Mouse (Mus musculus): ENCODE measurements around the gene Nek10. TPM values are rescaled to one million over a fixed set of nuclear protein-coding genes. Genes with fewer than 3 reads are reported as not detected.
"Not testable (repeated sequence)": the region's sequence is repeated elsewhere in the genome, so short reads cannot be mapped to it uniquely, and the experiment has no call there.

The Nek10 gene
- polyA plus RNA-seq, 1 experiment, result not detected

GRCm38 (mm10) chr14:14974156-14974555, 170.9 kb downstream of the Nek10 start:
- TF ChIP-seq CTCF (IDR thresholded peaks at IDR 0.05; ENCODE audit: control insufficient read depth, insufficient read depth, low read length), result no peak
- TF ChIP-seq POLR2A (IDR thresholded peaks at IDR 0.05; ENCODE audit: borderline replicate concordance, control insufficient read depth, low read depth, low read length), result no peak
- no peak overlapping the region for H3K27ac ChIP-seq (ENCODE audit: control insufficient read depth, insufficient read depth, low read depth, low read length, poor library complexity)
- H3K4me3 ChIP-seq (replicated peaks; ENCODE audit: control insufficient read depth, low read depth, low read length), result no peak overlapping the region
- H3K4me1 ChIP-seq (ENCODE audit: control insufficient read depth, insufficient read depth, low read length), result peaks cover 3% of the 10 kb centered on the region; the same call in 1 of the 2 replicates
- 48% methylated on average over 1 of the region's 1 CpGs for WGBS

GRCm38 (mm10) chr14:14984106-14984505, 180.9 kb downstream of the Nek10 start:
- WGBS, result 56% methylated on average over 1 of the region's 1 CpGs
- H3K4me1 ChIP-seq (ENCODE audit: control insufficient read depth, insufficient read depth, low read length); H3K4me3 ChIP-seq (replicated peaks; ENCODE audit: control insufficient read depth, low read depth, low read length); H3K27ac ChIP-seq (ENCODE audit: control insufficient read depth, insufficient read depth, low read depth, low read length, poor library complexity): not testable (repeated sequence)

- WGBS, result 35% methylated on average over 11 of the region's 11 CpGs
- H3K4me1 ChIP-seq (ENCODE audit: control insufficient read depth, insufficient read depth, low read length), result no peaks in the 10 kb centered on the region
- H3K4me3 ChIP-seq (replicated peaks; ENCODE audit: control insufficient read depth, low read depth, low read length), result no peak overlapping the region
- H3K27ac ChIP-seq (ENCODE audit: control insufficient read depth, insufficient read depth, low read depth, low read length, poor library complexity), result no peak overlapping the region
- no peak for TF ChIP-seq POLR2A (IDR thresholded peaks at IDR 0.05; ENCODE audit: borderline replicate concordance, control insufficient read depth, low read depth, low read length)
- peak; percentile 86 for TF ChIP-seq CTCF (IDR thresholded peaks at IDR 0.05; ENCODE audit: control insufficient read depth, insufficient read depth, low read length)
Measured at GRCm38 (mm10) chr14:14984710-14985647, 181.8 kb downstream of the Nek10 start.

DNA sequence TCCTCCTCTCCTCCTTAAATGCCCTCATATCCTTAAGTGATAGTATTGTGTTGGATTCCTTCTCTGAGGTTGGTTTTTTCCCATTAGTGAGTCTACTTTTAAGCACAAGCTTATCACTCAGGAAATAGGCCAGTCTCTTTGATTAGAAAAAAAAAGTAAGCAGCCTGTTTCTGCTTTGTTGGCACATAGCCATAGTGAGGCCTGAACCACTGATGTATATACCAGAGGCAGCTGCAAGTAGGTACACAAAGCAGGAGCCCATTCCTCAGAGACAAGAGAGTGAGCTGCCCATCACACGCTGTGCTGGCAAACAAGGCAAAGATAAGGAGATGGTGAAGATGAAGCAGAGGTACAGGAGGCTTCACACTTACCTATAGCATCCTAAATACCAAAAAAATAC, 184.2 kb downstream of the Nek10 start:
- 53% methylated on average over 1 of the region's 1 CpGs for WGBS

GRCm38 (mm10) chr14:14991642-14992041, 188.4 kb downstream of the Nek10 start:
- Histone ChIP-seq H3K27ac (ENCODE audit: control insufficient read depth, insufficient read depth, low read depth, low read length, poor library complexity) (no peak overlapping the region), H3K4me3 (replicated peaks; ENCODE audit: control insufficient read depth, low read depth, low read length) (no peak overlapping the region), H3K4me1 (ENCODE audit: control insufficient read depth, insufficient read depth, low read length) (no peaks in the 10 kb centered on the region)
- no peak for TF ChIP-seq POLR2A (IDR thresholded peaks at IDR 0.05; ENCODE audit: borderline replicate concordance, control insufficient read depth, low read depth, low read length)
- no peak for TF ChIP-seq CTCF (IDR thresholded peaks at IDR 0.05; ENCODE audit: control insufficient read depth, insufficient read depth, low read length)
- 77% methylated on average over 2 of the region's 2 CpGs for WGBS

More for the DNA sequence above, 184.2 kb downstream of the Nek10 start:
- Histone ChIP-seq H3K4me3 (replicated peaks; ENCODE audit: control insufficient read depth, low read depth, low read length) (no peak overlapping the region), H3K4me1 (ENCODE audit: control insufficient read depth, insufficient read depth, low read length) (no peaks in the 10 kb centered on the region), H3K27ac (ENCODE audit: control insufficient read depth, insufficient read depth, low read depth, low read length, poor library complexity) (no peak overlapping the region)
- TF ChIP-seq POLR2A (IDR thresholded peaks at IDR 0.05; ENCODE audit: borderline replicate concordance, control insufficient read depth, low read depth, low read length), result no peak
- TF ChIP-seq CTCF (IDR thresholded peaks at IDR 0.05; ENCODE audit: control insufficient read depth, insufficient read depth, low read length), result no peak

GRCm38 (mm10) chr14:15011408-15011807, 208.2 kb downstream of the Nek10 start:
- no peak for TF ChIP-seq CTCF (IDR thresholded peaks at IDR 0.05; ENCODE audit: control insufficient read depth, insufficient read depth, low read length)
- no peak for TF ChIP-seq POLR2A (IDR thresholded peaks at IDR 0.05; ENCODE audit: borderline replicate concordance, control insufficient read depth, low read depth, low read length)
- no peak overlapping the region for H3K27ac ChIP-seq (ENCODE audit: control insufficient read depth, insufficient read depth, low read depth, low read length, poor library complexity)
- 77% methylated on average over 4 of the region's 4 CpGs for WGBS
- no peaks in the 10 kb centered on the region for H3K4me1 ChIP-seq (ENCODE audit: control insufficient read depth, insufficient read depth, low read length)
- H3K4me3 ChIP-seq (replicated peaks; ENCODE audit: control insufficient read depth, low read depth, low read length), result no peak overlapping the region

DNA sequence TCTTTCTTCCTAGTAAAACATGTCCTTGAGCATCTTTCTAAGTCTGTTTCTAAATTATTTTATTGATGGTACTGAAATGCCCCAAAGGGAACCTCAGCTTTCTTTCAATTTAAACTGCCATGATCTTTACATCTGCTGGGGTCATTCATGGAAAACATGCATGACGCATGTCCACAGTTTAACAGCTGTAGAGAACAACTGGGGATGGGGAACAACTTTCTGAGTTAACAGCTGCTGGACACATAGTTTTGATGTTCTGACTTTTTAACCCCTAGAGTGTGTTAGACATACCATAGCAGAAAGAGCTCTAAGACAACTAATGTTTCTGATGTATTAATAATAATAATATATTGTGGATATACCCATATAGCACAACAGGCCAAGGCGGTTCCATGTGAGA, 211.6 kb downstream of the Nek10 start:
- TF ChIP-seq CTCF (IDR thresholded peaks at IDR 0.05; ENCODE audit: control insufficient read depth, insufficient read depth, low read length) (no peak), POLR2A (IDR thresholded peaks at IDR 0.05; ENCODE audit: borderline replicate concordance, control insufficient read depth, low read depth, low read length) (no peak)
- Histone ChIP-seq H3K4me3 (replicated peaks; ENCODE audit: control insufficient read depth, low read depth, low read length) (no peak overlapping the region), H3K4me1 (ENCODE audit: control insufficient read depth, insufficient read depth, low read length) (no peaks in the 10 kb centered on the region), H3K27ac (ENCODE audit: control insufficient read depth, insufficient read depth, low read depth, low read length, poor library complexity) (no peak overlapping the region)
- WGBS, result 82% methylated on average over 2 of the region's 2 CpGs

DNA sequence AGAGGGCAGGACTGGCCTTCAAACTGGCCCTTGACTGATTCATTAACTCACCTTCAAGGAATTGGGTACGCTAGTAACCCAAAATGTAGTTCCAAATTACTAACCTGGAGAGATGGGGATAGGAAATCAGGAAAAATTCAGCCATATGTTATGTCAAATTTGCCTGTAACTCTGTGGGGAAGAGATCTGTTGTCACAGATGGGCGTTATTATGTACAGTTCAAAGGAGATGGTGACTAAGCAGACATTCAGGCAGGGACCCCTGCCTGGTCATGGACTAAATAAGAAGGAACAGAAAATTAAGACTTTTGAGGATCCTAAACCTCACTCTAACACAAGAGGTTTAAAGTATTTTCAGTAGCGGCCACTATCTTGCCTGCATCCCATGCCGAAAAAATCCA, 227.4 kb downstream of the Nek10 start:
- H3K27ac ChIP-seq (ENCODE audit: control insufficient read depth, insufficient read depth, low read depth, low read length, poor library complexity); H3K4me1 ChIP-seq (ENCODE audit: control insufficient read depth, insufficient read depth, low read length); H3K4me3 ChIP-seq (replicated peaks; ENCODE audit: control insufficient read depth, low read depth, low read length): not testable (repeated sequence)
- WGBS, result 81% methylated on average over 4 of the region's 4 CpGs

DNA sequence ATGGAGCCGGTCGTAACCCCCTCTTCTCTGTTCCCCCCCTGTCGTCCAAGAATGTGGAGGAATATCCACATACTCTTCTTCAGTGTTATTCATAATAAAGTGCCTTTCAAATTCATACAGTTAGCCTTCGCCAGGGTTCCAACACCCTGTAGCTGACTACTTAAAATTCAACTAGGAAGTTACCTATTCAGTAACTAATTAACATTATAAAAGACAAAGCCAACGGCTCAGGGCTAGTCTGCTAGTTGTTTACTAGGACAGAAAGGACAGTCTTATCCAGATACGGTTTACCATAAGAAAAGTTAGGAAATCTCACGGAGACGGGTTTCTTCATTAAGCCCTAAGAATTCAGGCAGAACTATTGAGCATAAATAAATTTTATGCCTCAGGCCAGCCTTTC, 231.4 kb downstream of the Nek10 start:
- not testable (repeated sequence) for H3K27ac ChIP-seq (ENCODE audit: control insufficient read depth, insufficient read depth, low read depth, low read length, poor library complexity); H3K4me3 ChIP-seq (replicated peaks; ENCODE audit: control insufficient read depth, low read depth, low read length); H3K4me1 ChIP-seq (ENCODE audit: control insufficient read depth, insufficient read depth, low read length)
- WGBS, result 86% methylated on average over 8 of the region's 8 CpGs

Measured in bone marrow, adult 2 months (tissue).